Mouse (Mus musculus): Measurements from ENCODE around the gene 6820408C15Rik. TPM values are rescaled to one million over a fixed set of nuclear protein-coding genes. Genes with fewer than 3 reads are reported as not detected.

6820408C15Rik gene
- polyA plus RNA-seq, 1 experiment = not detected

- Histone ChIP-seq H3K27me3 (ENCODE audit: control insufficient read depth) (no peaks in the 10 kb centered on the region), H3K4me3 (replicated peaks) (no peak overlapping the region)
Observed at GRCm38 (mm10) chr2:152446642-152447041, 31.3 kb downstream of the 6820408C15Rik start.

GRCm38 (mm10) chr2:152447461-152447860 is 32.1 kb downstream of the 6820408C15Rik start:
- Histone ChIP-seq H3K4me3 (replicated peaks) (no peak overlapping the region), H3K4me1 (ENCODE audit: control insufficient read depth) (peaks cover 3% of the 10 kb centered on the region), H3K36me3 (ENCODE audit: control insufficient read depth) (no peaks in the 10 kb centered on the region), H3K9me3 (ENCODE audit: control insufficient read depth, low read length) (no peaks in the 10 kb centered on the region), H3K27me3 (ENCODE audit: control insufficient read depth) (no peaks in the 10 kb centered on the region)
- TF ChIP-seq GATA1 (IDR thresholded peaks at IDR 0.05; ENCODE audit: low read length) = no peak
- no peak for TF ChIP-seq TAL1 (IDR thresholded peaks at IDR 0.05; ENCODE audit: low read length)

More at GRCm38 (mm10) chr2:152446642-152447041, 31.3 kb downstream of the 6820408C15Rik start:
- peaks cover 3% of the 10 kb centered on the region for H3K4me1 ChIP-seq (ENCODE audit: control insufficient read depth)
- no peaks in the 10 kb centered on the region for H3K36me3 ChIP-seq (ENCODE audit: control insufficient read depth)
- TF ChIP-seq TAL1 (IDR thresholded peaks at IDR 0.05; ENCODE audit: low read length) = no peak
- TF ChIP-seq GATA1 (IDR thresholded peaks at IDR 0.05; ENCODE audit: low read length) = no peak
- H3K9me3 ChIP-seq (ENCODE audit: control insufficient read depth, low read length) = no peaks in the 10 kb centered on the region

- Histone ChIP-seq H3K4me1 (ENCODE audit: control insufficient read depth) (peaks cover 3% of the 10 kb centered on the region), H3K9me3 (ENCODE audit: control insufficient read depth, low read length) (no peaks in the 10 kb centered on the region), H3K4me3 (replicated peaks) (no peak overlapping the region), H3K27me3 (ENCODE audit: control insufficient read depth) (no peaks in the 10 kb centered on the region), H3K36me3 (ENCODE audit: control insufficient read depth) (no peaks in the 10 kb centered on the region)
- TF ChIP-seq GATA1 (IDR thresholded peaks at IDR 0.05; ENCODE audit: low read length) (no peak), TAL1 (IDR thresholded peaks at IDR 0.05; ENCODE audit: low read length) (no peak)
Observed at GRCm38 (mm10) chr2:152450241-152450640, 34.9 kb downstream of the 6820408C15Rik start.

DNA sequence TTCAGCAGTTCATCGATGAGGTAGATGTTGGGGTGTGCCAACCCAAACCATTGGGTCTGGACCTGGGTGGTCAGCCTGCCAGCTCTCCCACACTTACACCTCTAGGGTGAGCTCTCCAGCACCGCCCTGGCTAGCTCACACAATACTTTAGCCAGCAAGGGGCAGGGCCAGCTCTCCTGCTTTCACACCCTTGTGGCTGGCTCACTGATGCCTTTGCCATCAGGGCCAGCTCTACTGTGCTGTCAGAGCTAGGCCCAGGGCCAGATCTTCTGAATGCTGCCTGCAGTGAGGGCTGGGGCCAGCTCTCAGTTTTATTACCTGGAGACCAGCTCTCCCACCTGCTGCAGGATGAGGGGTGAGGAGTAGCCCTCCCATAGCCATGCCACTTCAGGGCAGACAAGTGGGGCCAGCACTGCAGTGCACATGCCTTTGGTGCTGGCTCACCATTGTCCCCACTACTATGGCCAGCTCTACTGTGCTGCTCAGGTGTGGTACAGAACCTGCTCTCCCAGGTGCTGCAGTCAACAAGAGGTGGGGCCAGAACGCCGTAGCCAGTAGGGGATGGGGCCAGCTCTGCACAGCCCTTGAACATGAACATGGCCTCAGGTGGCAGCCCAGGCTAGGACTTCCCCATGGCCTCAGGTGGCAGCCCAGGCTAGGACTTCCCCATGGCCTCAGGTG is 36.9 kb downstream of the 6820408C15Rik start:
- TF ChIP-seq TAL1 (IDR thresholded peaks at IDR 0.05; ENCODE audit: low read length) (no peak), GATA1 (IDR thresholded peaks at IDR 0.05; ENCODE audit: low read length) (no peak)
- Histone ChIP-seq H3K4me1 (ENCODE audit: control insufficient read depth) (no peaks in the 10 kb centered on the region), H3K4me3 (replicated peaks) (no peak overlapping the region), H3K27me3 (ENCODE audit: control insufficient read depth) (no peaks in the 10 kb centered on the region), H3K36me3 (ENCODE audit: control insufficient read depth) (no peaks in the 10 kb centered on the region), H3K9me3 (ENCODE audit: control insufficient read depth, low read length) (no peaks in the 10 kb centered on the region)

DNA sequence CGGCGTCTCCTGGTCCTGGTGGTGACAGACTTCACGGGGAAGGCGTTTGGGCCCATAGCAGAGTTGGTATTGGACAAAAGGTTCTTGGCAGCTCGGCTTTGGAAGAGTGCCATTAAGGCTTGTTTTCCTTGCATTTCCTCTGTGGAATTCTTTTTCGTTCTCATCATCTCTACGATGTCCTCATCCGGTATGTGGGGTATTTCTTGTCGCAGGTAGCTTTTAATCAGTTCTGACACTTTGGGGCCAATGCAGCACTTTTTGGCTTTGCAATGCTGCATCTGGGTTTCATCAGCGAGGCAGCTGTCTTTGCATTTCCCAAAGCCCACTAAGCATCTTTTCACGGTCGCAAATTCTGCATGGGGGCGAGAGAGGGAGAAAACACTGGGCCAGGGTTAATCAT is 43.9 kb downstream of the 6820408C15Rik start:
- no peaks in the 10 kb centered on the region; the same call in 1 of the 2 replicates for H3K9me3 ChIP-seq (ENCODE audit: control insufficient read depth, low read length)
- TF ChIP-seq TAL1 (IDR thresholded peaks at IDR 0.05; ENCODE audit: low read length) (no peak), GATA1 (IDR thresholded peaks at IDR 0.05; ENCODE audit: low read length) (no peak)
- H3K36me3 ChIP-seq (ENCODE audit: control insufficient read depth) = no peaks in the 10 kb centered on the region
- H3K4me1 ChIP-seq (ENCODE audit: control insufficient read depth) = no peaks in the 10 kb centered on the region
- no peak overlapping the region for H3K4me3 ChIP-seq (replicated peaks)
- peaks cover 5% of the 10 kb centered on the region; the same call in 1 of the 2 replicates for H3K27me3 ChIP-seq (ENCODE audit: control insufficient read depth)

- no peak within 1 kb of the TSS for H3K4me3 ChIP-seq (replicated peaks)
- peaks cover 3% of the 10 kb centered on the region for H3K9me3 ChIP-seq (ENCODE audit: control insufficient read depth, low read length)
- H3K27me3 ChIP-seq (ENCODE audit: control insufficient read depth) = peaks cover 3% of the 10 kb centered on the region; the same call in 1 of the 2 replicates
- H3K4me1 ChIP-seq (ENCODE audit: control insufficient read depth) = no peaks in the 10 kb centered on the region
- TF ChIP-seq GATA1 (IDR thresholded peaks at IDR 0.05; ENCODE audit: low read length) (no peak), TAL1 (IDR thresholded peaks at IDR 0.05; ENCODE audit: low read length) (no peak)
- no peaks in the 10 kb centered on the region for H3K36me3 ChIP-seq (ENCODE audit: control insufficient read depth)
Observed at GRCm38 (mm10) chr2:152464570-152465150, 49.3 kb downstream of the 6820408C15Rik start, which contains the start of gene Defb23. TSS of gene Defb23 (minus strand) at chr2:152464620.

DNA sequence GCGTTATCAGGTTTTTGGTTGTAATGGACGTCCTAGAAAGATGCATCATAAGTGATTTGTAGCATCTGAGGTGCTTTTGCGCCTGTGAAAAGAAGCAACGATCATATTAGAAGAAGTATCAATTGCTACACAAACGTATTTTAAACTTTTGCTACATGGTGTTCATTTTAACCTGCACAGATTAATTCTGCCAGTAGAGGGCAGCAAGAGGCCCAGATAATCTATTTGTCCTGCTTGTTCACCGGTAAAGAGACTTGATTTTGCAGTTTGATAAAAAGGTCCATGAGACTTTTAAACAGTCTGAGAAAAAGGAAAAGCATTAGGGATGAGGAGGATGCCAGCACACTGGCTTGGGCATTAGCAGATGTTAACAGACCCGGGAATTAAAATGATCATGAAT is 55.6 kb downstream of the 6820408C15Rik start:
- H3K9me3 ChIP-seq (ENCODE audit: control insufficient read depth, low read length) = no peaks in the 10 kb centered on the region
- H3K4me3 ChIP-seq (replicated peaks) = no peak overlapping the region
- no peaks in the 10 kb centered on the region; the same call in 1 of the 2 replicates for H3K27me3 ChIP-seq (ENCODE audit: control insufficient read depth)
- no peak for TF ChIP-seq GATA1 (IDR thresholded peaks at IDR 0.05; ENCODE audit: low read length)
- no peaks in the 10 kb centered on the region for H3K36me3 ChIP-seq (ENCODE audit: control insufficient read depth)
- H3K4me1 ChIP-seq (ENCODE audit: control insufficient read depth) = no peaks in the 10 kb centered on the region

- no peaks in the 10 kb centered on the region for H3K36me3 ChIP-seq (ENCODE audit: control insufficient read depth)
- H3K4me1 ChIP-seq (ENCODE audit: control insufficient read depth) = no peaks in the 10 kb centered on the region
- TF ChIP-seq GATA1 (IDR thresholded peaks at IDR 0.05; ENCODE audit: low read length) = no peak
- no peak for TF ChIP-seq TAL1 (IDR thresholded peaks at IDR 0.05; ENCODE audit: low read length)
- no peaks in the 10 kb centered on the region; the same call in 1 of the 2 replicates for H3K27me3 ChIP-seq (ENCODE audit: control insufficient read depth)
- H3K9me3 ChIP-seq (ENCODE audit: control insufficient read depth, low read length) = no peaks in the 10 kb centered on the region
- no peak overlapping the region for H3K4me3 ChIP-seq (replicated peaks)
Observed at GRCm38 (mm10) chr2:152472434-152472833, 57.0 kb downstream of the 6820408C15Rik start.

- Histone ChIP-seq H3K4me1 (ENCODE audit: control insufficient read depth) (no peaks in the 10 kb centered on the region), H3K27me3 (ENCODE audit: control insufficient read depth) (no peaks in the 10 kb centered on the region), H3K4me3 (replicated peaks) (no peak within 1 kb of the TSS), H3K9me3 (ENCODE audit: control insufficient read depth, low read length) (no peaks in the 10 kb centered on the region), H3K36me3 (ENCODE audit: control insufficient read depth) (no peaks in the 10 kb centered on the region)
- no peak for TF ChIP-seq GATA1 (IDR thresholded peaks at IDR 0.05; ENCODE audit: low read length)
- no peak for TF ChIP-seq TAL1 (IDR thresholded peaks at IDR 0.05; ENCODE audit: low read length)
Observed at GRCm38 (mm10) chr2:152476763-152477162, 61.4 kb downstream of the 6820408C15Rik start, which contains the start of gene Defb20. TSS of gene Defb20 (plus strand) at chr2:152477063.
